Mouse (Mus musculus) hindbrain, embryonic 11.5 days (tissue): Measurements from ENCODE around the gene Il11. TPM values are rescaled to one million over a fixed set of nuclear protein-coding genes. Genes with fewer than 3 reads are reported as not detected.
"Not testable (repeated sequence)": the region's sequence is repeated elsewhere in the genome, so short reads cannot be mapped to it uniquely, and the experiment has no call there.

Experiments
- ATAC-seq: fragments of 200-750 bp; cut with Nextera tagmentation; 2 replicates; pipeline ENCODE4 v1.8.0; 2017; ENCODE audit warnings: mild to moderate bottlenecking, moderate TSS enrichment, moderate library complexity; ENCODE audit not compliant: low FRiP score
- DNase-seq: peaks from one replicate; pipeline ENCODE4 v3.0.0-alpha.2; 2015; ENCODE audit warnings: low spot score
- H3K27ac ChIP-seq: fragments of 300-500 bp; sonication (generic); 2 replicates; pipeline ENCODE4 v1.5.1; 2014; ENCODE audit warnings: mild to moderate bottlenecking, low read depth, low read length
- H3K27me3 ChIP-seq: fragments of 300-500 bp; sonication (generic); 2 replicates; pipeline ENCODE4 v1.6.1; 2014; ENCODE audit warnings: mild to moderate bottlenecking, low read length, moderate library complexity, mixed read lengths; ENCODE audit not compliant: control insufficient read depth, insufficient read depth
- H3K36me3 ChIP-seq: fragments of 300-500 bp; sonication (generic); 2 replicates; pipeline ENCODE4 v1.6.1; 2014; ENCODE audit warnings: mild to moderate bottlenecking, low read length, moderate library complexity, mixed read lengths; ENCODE audit not compliant: control insufficient read depth, insufficient read depth
- H3K4me1 ChIP-seq: fragments of 300-500 bp; sonication (generic); replicated peaks from 2 replicates; pipeline ENCODE4 v1.6.1; 2014; ENCODE audit warnings: low read length, mixed read lengths; ENCODE audit not compliant: control insufficient read depth, insufficient read depth
- H3K4me2 ChIP-seq: fragments of 300-500 bp; sonication (generic); replicated peaks from 2 replicates; pipeline ENCODE4 v1.6.1; 2014; ENCODE audit warnings: mild to moderate bottlenecking, low read depth, low read length
- H3K4me3 ChIP-seq: fragments of 300-500 bp; sonication (generic); 2 replicates; pipeline ENCODE4 v1.5.1; 2014; ENCODE audit warnings: low read depth, low read length
- H3K9ac ChIP-seq: fragments of 300-500 bp; sonication (generic); 2 replicates; pipeline ENCODE4 v1.6.1; 2014; ENCODE audit warnings: low read depth, low read length
- H3K9me3 ChIP-seq: fragments of 300-500 bp; sonication (generic); 2 replicates; pipeline ENCODE4 v1.6.1; 2016; ENCODE audit warnings: low read length; ENCODE audit not compliant: control insufficient read depth
- WGBS: fragments of 180-500 bp; shearing (Covaris S2); extraction: QIAGEN DNeasy Blood & Tissue Kit; methylation state at CpG from one replicate; pipeline ENCODE4 v1.1.7; 2014; 5-methylcytosine and 5-hydroxymethylcytosine counted together
- polyA plus RNA-seq: library from polyadenylated mRNA; unstranded; fragments of >200 nt; fragmentation: Nextera tagmentation; extraction: Ambion mirVana; gene quantifications from 2 replicates; pipeline ENCODE4 v1.2.1, GENCODE M21; 2014

Gene Il11
- polyA plus RNA-seq, 1 experiment from 2014 or later, result 0.08 TPM

GRCm38 (mm10) chr7:4793248-4793647 lies 10.6 kb upstream of the Il11 start:
- not testable (repeated sequence) for H3K4me1 ChIP-seq, H3K27me3 ChIP-seq, H3K36me3 ChIP-seq, ATAC-seq, H3K9me3 ChIP-seq, DNase-seq
- under 1% methylated on average over 31 of the region's 31 CpGs for WGBS
- Histone ChIP-seq H3K4me2 (peak overlapping the region; percentile 73), H3K9ac (peak overlapping the region; percentile 98), H3K4me3 (peak overlapping the region; percentile 89), H3K27ac (peak overlapping the region; percentile 88)

- Histone ChIP-seq H3K36me3 (peaks cover 7% of the 10 kb centered on the region; the same call in 1 of the 2 replicates), H3K4me3 (peak within 1 kb of the TSS; percentile 89), H3K27me3 (peaks cover 6% of the 10 kb centered on the region; the same call in 1 of the 2 replicates), H3K27ac (peak within 1 kb of the TSS; percentile 88), H3K4me2 (peak within 1 kb of the TSS; percentile 73), H3K9me3 (no peaks in the 10 kb centered on the region), H3K9ac (peak within 1 kb of the TSS; percentile 98), H3K4me1 (no peaks in the 10 kb centered on the region)
- ATAC-seq (peak; percentile 91), DNase-seq (peak; percentile 97)
- 1% methylated on average over 54 of the region's 54 CpGs for WGBS
These were observed 9.9 kb upstream of the Il11 start, which contains the start of gene Rpl28 for GRCm38 (mm10) chr7:4792278-4793212. Gene Rpl28, plus strand, starts transcription at chr7:4792874.

GRCm38 (mm10) chr7:4789436-4789935 lies 6.8 kb upstream of the Il11 start, which contains the start of gene Tmem238:
Gene Tmem238, minus strand, starts transcription at chr7:4789656.
- peak within 1 kb of the TSS; percentile 78 for H3K9ac ChIP-seq
- H3K9me3 ChIP-seq, result no peaks in the 10 kb centered on the region
- no peak within 1 kb of the TSS for H3K27ac ChIP-seq
- 28% methylated on average over 12 of the region's 40 CpGs for WGBS
- H3K4me2 ChIP-seq, result peak within 1 kb of the TSS; percentile 84
- DNase-seq (peak; percentile 38), ATAC-seq (no peak)
- H3K4me1 ChIP-seq, result no peaks in the 10 kb centered on the region
- H3K36me3 ChIP-seq, result no peaks in the 10 kb centered on the region
- peak within 1 kb of the TSS; percentile 45 for H3K4me3 ChIP-seq
- peaks cover 6% of the 10 kb centered on the region; the same call in 1 of the 2 replicates for H3K27me3 ChIP-seq

- peak; percentile 78 for DNase-seq
- Histone ChIP-seq H3K27ac (no peak overlapping the region), H3K36me3 (no peaks in the 10 kb centered on the region), H3K4me1 (no peaks in the 10 kb centered on the region), H3K27me3 (peaks cover 6% of the 10 kb centered on the region; the same call in 1 of the 2 replicates), H3K9ac (peak overlapping the region; percentile 78), H3K4me3 (peak overlapping the region; percentile 45), H3K9me3 (no peaks in the 10 kb centered on the region), H3K4me2 (peak overlapping the region; percentile 84)
- ATAC-seq, result peak; percentile 55
- WGBS, result 2% methylated on average over 58 of the region's 64 CpGs
These were observed 6.1 kb upstream of the Il11 start for GRCm38 (mm10) chr7:4788499-4789435.

GRCm38 (mm10) chr7:4783667-4784268 lies 1.1 kb upstream of the Il11 start:
- H3K36me3 ChIP-seq, result no peaks in the 10 kb centered on the region
- no peaks in the 10 kb centered on the region for H3K9me3 ChIP-seq
- no peak overlapping the region for H3K9ac ChIP-seq
- no peaks in the 10 kb centered on the region for H3K4me1 ChIP-seq
- ATAC-seq, result no peak
- WGBS, result 79% methylated on average over 14 of the region's 14 CpGs
- no peak for DNase-seq
- no peak overlapping the region for H3K4me3 ChIP-seq
- H3K27me3 ChIP-seq, result peaks cover 5% of the 10 kb centered on the region
- H3K27ac ChIP-seq, result no peak overlapping the region
- no peak overlapping the region for H3K4me2 ChIP-seq

GRCm38 (mm10) chr7:4782130-4782529 lies 529 bp downstream of the Il11 start:
- H3K4me2 ChIP-seq, result no peak overlapping the region
- ATAC-seq, result no peak
- 56% methylated on average over 3 of the region's 3 CpGs for WGBS
- H3K9ac ChIP-seq, result no peak overlapping the region
- no peaks in the 10 kb centered on the region for H3K36me3 ChIP-seq
- no peaks in the 10 kb centered on the region for H3K9me3 ChIP-seq
- peaks cover 21% of the 10 kb centered on the region for H3K27me3 ChIP-seq
- no peak overlapping the region for H3K4me3 ChIP-seq
- no peak for DNase-seq
- no peak overlapping the region for H3K27ac ChIP-seq
- no peaks in the 10 kb centered on the region for H3K4me1 ChIP-seq

GRCm38 (mm10) chr7:4779921-4780320 lies 2.7 kb downstream of the Il11 start:
- no peak overlapping the region for H3K4me3 ChIP-seq
- H3K9ac ChIP-seq, result no peak overlapping the region
- peaks cover 3% of the 10 kb centered on the region; the same call in 1 of the 2 replicates for H3K4me1 ChIP-seq
- no peaks in the 10 kb centered on the region for H3K9me3 ChIP-seq
- DNase-seq (no peak), ATAC-seq (no peak)
- H3K27me3 ChIP-seq, result peaks cover 40% of the 10 kb centered on the region
- H3K27ac ChIP-seq, result no peak overlapping the region
- H3K36me3 ChIP-seq, result no peaks in the 10 kb centered on the region
- 29% methylated on average over 3 of the region's 5 CpGs for WGBS
- no peak overlapping the region for H3K4me2 ChIP-seq
